Mouse (Mus musculus): ENCODE data around the gene Ap2s1.
A peak's percentile ranks its signal among the peaks of the same experiment; 100 is the strongest.

Gene Ap2s1

DNA sequence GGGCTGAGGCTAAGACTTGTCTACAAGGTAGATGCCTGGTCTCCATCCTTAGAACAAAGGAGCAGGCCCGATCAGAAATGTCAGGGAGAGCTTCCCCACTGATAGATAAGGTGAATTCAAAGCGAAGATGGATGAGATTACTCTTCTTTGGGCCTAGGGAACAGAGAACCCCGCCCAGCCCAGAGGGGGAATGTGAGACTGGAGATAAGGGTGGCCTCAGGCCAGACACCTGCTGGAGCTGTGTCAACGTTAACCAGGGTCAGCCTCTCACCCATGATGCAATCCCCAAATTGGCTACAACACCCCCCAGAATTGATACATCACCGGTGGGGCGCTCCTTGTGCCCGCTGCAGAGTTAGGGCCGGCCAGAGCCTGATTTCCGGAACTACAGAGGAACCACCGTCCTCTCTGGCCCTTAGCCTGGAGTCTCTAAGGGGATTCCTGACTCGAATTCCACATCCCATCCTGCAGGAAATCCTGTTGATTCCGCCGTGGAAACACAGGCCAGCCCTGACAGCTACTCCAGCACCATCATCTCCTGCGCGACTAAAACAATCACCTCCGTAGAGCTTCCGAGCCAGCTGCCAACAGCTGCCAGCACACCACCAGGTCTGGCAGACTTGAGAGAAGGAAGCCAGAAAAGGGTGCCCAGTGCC, 17.3 kb downstream of the Ap2s1 start:
- no peak for DNase-seq

DNA sequence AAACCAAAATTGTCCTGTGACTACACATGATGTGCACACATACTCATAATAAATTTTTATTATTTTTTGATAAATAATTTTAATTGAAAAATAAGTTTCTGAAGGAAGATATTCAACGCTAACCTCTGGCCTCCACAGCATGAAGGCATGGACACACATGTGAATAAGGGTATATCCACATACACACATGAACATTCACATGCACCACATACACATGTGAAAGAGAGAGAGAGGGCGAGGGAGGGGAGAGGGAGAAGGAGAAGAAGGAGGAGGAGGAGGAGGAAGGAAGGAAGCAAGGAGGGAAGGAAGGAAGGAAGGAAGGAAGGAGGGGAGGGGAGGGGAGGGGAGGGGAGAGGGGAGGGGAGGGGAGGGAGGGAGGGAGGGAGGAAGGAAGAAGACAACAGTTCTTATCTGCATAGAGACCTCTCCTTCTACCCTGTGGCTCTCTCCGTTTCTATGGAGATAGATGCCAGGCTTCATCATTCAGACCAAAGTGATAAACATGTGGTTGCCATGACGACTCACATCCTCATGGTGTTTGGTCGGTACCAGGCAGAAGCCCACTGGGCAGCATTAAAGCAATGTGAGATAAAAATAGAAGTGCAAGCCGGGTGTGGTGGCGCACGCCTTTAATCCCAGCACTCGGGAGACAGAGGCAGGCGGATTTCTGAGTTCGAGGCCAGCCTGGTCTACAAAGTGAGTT, 20.8 kb downstream of the Ap2s1 start:
- DNase-seq: no peak

DNA sequence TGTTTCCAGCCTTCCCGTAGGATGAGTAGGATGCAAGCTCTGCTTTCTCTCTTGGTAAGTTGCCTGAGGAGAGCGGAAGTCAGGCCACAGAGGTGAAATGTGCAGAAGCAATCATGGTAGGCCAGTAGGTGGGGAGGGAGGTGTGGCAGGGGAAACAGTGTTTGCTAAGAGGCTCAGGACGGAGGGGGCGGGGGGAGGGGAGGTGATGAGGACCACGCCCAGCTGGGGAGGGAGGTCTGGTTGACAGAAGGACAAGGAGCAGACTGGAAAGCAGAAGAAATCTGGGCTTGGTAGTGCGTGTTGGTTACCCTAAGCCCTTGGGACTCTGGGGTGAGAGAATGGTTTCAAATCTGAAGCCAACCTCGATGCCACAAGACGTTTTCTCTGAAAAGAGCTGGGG, 22.1 kb downstream of the Ap2s1 start:
- DNase-seq: no peak

DNA sequence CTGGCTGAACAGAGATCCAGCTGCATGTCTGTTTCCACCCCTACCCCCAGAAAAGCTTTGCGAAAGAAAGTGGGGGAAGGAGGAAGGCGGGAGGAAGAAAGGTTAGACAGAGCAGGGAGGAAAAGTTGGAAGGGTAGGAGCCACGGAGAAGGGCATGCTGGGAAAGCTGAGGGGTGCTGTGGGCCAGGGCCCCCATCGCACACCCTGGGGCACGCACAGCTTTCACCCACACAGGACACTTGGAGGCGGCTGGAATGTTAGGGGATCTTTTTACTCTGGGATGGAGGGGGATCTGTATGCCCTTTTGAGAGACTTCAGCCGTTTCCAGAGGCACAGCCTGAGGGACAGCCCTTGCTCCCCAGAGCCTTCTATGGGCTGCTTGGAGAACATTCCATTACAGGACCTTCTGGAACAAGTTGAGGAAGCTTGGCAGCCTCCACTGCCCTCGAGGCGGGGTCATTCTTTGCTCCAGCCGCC, 22.8 kb downstream of the Ap2s1 start:
- peak in 1 of 2 experiments; percentile 9 for DNase-seq

DNA sequence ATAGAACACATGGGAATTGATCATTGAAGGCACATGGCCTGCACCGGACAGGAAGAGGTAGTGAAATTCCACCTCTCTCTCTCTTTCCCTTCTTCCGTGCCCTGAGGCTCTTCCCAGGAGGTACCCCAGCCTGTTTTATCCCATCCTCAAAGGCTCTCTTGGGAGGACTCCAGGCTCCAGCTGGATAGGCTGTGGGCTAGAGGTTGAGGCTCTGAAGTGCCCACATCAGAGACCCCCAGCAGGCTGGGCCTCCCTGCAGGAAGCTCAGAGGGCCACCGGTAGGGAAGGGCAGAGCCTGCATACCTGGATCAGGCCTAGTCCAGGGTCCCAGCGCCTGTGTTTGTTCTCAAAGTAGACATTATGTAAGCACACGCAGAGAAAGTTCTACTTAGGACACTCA, 23.4 kb downstream of the Ap2s1 start:
- no peak for DNase-seq

DNA sequence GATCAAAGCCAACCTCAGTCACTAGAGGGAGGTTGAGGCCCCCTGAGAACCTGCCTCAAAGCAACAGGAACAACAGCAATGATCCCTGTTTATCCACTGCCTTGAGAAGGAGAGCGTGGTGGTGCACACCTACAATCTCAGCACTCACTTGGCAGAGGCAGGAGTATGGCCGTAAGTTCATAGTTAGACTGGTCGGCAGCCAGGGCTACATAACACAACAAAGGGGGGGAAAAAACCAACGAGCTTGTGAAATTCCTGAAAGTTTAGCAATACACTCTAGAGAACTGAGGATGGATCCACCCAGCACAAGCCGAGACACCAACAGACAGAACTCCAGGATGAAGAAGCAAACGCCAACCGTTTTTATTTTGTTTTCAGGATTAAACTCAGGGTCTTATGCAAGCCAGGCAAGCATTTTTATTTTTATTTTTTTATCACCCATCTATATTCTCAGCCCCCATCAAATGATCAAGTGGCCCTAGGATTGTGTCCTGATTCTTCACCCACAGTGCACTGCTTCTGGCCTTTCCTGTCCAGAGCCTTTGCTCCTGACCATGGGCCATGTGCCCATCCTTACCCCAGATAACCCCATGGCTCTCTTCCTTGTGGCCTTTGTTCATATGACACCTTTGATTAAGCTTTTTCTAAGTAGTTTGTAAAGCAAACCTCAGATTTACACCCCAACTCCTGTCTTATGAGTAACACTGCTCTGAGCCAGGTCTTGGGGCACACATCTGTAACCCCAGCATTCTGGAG, 25.4 kb downstream of the Ap2s1 start:
- DNase-seq: no peak

DNA sequence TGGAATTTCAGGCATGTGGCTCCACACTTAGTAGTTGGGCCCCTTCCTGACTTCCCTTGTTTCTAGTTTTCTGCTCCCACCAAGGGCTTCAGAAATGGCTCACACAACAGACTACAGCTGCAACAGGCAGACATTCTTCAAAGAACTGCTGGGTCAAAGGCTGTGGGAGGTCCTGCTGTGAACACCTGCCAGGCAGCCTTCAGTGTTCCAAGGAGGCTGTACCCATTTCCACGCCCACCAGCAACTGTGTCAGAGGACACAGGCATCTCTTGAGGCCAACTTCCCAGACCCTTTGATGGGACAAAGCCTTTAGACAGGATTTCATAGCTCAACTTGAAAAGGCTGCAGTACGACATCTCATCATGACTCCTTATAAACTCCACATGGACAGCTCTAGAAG, 28.2 kb downstream of the Ap2s1 start:
- DNase-seq: no peak

DNA sequence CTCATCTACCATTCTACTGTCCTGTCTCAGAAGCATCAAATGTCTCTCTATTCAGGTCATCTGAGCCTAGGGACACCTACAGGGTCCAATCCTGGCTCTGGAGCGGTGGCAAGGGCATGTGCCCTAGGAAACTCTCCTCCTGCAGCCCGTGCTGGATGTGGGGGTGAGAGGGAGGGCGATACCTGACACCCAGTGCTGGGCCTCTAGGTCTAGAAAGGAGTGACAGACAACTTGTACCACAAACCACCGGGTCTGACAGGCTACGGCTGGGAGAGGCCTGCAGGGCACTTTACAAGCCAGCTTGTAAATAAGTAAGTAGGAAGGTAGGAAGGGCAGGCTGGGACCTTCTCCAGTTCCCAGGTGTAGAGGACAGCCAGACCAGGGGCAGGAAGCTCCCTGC, 37.7 kb downstream of the Ap2s1 start:
- DNase-seq: no peak

DNA sequence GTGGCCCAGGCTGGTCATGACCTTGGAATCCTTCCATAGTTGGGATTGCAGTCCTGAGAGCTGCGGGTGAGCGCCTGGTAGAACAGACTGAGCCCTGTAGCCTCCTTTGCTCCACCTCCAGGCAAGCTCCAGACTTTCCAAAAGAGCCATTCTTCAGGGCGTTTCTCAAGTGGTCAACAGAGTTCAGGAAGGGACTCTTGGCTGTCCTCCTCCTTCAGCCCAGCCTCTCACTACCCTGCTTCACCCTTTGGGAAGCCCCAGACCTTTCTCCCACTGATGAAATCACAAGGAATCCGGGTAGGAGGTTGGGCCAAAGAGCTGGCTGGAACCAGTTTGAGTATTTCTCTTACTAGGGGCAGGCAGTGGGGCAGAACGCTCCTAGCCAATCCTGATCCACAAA, 41.9 kb downstream of the Ap2s1 start:
- DNase-seq: no peak

DNA sequence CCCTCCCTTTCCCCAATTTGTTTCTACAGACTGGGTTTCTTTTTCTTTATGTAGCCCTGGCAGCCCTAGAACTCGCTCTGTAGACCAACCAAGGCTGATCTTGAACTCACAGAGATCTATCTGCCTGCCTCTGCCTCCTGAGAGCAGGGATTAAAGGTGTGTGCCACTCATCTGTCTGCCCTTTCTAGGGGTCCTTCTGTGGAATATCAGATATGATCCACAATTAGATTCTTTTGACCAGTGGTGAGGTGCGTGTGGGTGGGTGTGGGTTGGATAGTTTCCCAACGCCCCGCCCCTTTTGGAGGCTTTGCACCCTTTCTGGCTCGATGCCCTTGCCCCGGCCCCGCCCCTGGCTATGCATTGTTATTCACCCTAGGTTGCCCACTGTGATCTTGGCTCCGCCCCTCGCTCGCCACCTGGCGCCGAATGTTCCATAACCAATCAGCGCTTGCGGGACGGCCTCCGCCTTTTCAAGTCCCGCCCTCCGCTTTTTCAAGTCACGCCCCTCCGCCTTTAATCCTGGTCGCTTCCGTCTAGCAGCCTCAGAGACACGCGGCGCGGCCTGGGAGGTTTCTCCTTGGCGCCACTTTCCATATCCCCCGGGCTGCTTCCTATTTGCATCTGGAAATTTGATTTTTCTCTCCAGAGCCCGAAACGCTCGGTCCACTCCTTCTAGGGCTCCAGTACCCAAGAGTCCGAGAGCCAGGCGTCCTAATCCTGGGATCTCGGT, 42.8 kb downstream of the Ap2s1 start, which contains the start of gene Slc1a5:
TSS of gene Slc1a5 (plus strand) at position 516 of the 730 bp plus-strand sequence.
- DNase-seq: peak; percentile 88 to 92

DNA sequence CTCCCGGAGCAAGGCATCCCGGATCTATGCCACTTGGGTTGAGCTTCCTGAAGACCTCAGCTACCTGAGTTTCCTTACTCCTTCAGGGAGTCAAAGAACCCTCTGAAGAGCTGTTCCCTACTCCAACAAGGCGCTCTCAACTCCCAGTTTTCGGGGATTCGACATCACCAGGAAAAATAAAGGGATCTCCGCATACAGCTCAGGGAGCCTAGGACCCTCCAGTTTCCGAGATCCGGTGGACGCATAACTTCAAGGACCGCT, 43.3 kb downstream of the Ap2s1 start:
- DNase-seq: no peak

DNA sequence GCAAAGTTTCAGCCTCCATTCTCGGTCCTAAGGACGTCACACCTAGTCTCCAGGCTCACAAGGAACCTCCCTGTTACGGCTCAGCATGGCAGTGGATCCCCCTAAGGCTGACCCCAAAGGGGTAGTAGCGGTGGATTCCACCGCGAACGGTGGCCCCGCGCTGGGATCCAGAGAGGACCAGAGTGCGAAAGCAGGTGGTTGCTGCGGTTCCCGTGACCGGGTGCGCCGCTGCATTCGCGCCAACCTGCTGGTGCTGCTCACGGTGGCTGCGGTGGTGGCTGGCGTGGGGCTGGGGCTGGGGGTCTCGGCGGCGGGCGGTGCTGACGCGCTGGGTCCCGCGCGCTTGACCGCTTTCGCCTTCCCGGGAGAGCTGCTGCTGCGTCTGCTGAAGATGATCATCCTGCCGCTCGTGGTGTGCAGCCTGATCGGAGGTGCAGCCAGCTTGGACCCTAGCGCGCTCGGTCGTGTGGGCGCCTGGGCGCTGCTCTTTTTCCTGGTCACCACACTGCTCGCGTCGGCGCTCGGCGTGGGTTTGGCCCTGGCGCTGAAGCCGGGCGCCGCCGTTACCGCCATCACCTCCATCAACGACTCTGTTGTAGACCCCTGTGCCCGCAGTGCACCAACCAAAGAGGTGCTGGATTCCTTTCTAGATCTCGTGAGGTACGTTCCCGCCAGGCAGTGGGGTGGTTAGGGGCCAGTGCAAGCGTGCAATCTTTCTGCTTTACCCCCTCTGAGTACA, 43.8 kb downstream of the Ap2s1 start:
- DNase-seq: peak; percentile 34 to 44

DNA sequence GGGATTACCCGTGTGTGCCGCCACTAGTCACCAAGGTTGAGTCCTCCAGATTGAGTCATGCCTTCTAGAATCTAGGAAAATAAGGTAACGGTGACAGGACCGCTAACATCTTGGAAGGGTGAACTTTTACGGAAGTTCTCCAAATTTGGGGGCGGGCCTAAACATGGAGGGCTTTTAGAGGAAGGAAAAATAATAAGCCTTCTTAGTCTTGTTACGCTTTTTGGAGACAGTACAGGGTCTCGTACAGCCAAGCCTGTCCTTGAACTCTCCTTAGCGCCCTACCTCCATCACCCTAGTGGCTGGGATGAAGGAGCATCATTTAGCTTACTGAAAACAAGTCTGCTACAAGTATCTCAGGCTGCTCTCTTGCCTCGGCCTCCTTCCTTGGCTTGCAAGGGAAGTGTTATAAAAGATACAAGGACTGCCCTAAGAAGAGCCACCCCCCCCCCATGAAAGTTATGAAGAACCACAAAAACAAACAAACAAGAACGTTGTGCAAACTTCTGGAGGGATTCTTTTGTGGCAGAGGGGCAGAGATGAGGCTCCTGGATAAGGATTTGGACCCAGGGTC, 44.4 kb downstream of the Ap2s1 start:
- no peak for DNase-seq

DNA sequence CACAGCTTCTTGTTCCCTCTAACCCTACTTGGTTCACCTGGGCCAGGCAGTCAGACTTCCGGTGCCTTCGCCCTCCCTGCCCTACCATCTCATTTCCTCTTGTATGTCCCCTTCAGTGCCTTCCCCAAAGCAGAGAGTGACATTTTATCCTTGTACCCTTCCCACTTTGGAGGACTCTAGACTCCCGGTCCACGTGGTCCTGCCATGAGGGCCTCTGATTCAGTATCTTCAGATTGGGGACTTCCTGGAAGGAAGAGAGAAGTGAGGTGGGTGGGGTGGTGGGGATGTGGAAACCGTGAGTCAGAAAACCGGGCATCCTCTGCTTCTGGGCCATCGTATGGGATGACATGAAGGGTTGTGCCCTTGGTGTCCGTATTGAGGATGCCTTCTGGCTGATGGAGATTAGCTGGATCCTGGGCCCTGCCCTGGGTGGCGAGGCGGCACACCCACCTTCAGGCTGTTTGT, 45.0 kb downstream of the Ap2s1 start:
- no peak for DNase-seq

DNA sequence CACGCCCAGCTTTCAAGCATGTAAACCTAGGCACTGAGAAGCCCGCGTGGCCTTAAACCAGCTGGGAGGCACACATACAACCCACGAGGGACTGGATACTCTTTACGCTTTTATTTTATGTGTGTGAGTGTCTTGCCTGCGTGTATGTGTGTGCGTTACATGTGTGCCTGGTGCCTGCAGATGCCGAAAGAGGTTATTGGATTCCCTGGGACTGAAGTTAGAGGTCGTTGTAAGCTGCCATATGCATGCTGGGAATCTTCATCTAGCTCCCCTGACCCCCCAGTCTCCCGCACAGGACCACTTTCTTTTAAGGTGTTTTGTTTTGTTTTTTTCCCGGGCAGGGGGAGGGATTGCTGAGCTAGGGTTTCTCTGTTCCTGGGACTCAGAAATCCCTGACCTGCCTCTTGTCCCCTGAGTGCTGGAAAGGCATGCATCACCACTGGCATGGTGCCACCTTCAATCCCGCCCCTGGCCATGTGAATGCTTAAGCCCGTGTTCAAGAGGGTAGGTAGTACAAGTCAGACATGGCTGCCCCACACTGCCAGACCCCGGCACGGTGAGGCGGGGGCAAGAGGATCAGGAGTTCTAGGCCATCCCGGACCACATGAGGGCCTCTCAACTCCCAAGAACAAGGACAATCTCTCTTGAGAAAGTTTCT, 45.7 kb downstream of the Ap2s1 start:
- peak; percentile 60 to 63 for DNase-seq

DNA sequence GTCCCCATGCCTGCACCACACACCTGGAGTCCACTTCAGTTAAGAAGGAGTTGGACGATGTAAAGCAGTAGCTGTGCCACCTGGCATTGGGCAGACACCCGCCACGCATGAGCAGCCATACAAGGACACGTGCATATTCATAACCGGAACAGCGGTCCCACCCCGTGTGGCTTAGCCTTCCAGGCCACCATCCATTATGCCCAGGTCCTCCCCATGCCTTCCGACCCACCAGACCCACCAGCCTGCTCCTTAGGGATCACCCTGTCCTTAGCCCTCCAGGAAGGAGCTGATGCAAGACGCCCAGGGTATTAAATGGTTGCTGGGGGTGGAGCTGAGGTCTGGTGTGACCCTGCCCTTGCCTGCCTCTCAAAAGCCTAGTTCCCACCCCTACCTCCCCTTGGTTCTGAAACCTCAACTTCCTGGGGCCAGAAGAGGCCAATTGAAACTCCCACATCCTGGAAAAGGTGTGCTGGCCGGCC, 46.3 kb downstream of the Ap2s1 start:
- peak; percentile 28 to 44 for DNase-seq

DNA sequence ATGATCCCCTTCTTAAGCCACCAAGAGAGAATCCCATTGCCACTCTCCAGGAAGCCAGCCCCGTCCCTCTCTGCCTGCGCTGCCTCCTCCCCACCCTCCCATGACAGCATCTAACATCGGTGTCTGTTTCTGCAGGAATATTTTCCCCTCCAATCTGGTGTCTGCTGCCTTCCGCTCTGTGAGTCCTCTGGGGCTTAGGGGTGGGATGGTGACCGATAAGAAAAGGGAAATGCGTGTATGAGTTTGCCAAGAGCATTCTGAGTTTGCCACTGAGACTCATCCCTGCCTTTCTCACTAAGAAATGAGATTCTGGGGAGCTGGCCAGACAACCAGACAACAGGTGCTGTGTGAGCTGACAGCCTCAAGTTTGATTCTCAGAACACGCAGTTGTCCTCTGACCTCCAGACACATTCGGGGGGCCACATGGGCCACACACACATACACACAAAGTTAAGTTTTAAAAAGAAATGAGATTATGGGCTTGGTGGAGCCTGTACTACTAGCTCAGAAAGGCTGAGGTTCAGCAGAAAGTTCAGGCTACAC, 47.4 kb downstream of the Ap2s1 start:
- no peak for DNase-seq

DNA sequence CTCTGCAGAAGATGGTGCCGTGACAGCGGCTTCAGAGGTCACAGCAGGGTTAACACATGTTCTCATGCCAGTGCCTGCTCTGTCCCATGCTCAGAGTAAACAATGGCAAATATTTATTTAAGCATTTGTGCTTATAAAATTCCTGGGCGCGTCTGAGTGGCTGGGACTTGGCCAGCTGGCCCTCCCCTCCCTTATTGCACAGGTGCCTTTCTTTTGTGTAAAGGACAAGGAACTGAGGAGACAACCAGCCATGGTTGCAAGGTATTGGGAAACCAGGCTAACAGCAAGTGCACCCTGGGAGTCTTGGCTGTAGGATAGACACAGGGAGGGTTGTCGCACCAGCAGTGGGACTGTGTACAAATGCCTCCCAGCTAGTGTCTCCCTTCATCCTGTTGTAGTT, 54.1 kb downstream of the Ap2s1 start:
- DNase-seq: no peak

DNA sequence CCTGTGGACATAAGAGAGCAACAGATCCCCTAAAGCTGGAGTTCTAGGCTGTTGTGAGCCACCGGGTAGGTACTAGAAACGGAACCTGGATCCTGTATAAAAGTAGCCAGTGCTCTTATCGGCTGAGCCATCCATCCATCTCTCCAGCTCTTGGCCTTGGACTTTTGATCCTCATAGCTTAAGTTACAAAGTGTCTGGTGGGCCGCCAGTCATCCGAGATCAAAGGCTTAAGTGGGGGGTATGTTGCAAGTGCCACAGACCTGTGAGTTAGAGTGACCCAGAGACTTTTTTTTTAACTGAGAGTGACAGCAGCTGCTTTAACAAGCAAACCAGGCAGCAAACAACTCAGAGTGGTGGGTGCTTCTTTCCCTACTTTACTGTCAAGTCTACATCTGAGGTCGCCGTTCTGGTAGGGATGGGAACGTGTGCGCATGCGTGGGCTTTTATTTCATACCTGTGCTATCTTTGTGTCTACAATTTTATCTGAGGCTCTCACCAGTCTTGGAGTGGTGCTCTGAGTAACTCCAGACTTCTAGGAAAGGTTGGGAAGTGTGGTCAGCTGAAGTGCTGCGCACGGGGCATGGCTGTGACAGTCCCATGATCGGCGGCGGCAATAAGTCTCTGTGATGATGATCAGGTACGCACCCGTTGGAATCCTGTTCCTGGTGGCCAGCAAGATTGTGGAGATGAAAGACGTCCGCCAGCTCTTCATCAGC, 55.0 kb downstream of the Ap2s1 start:
- DNase-seq: no peak

DNA sequence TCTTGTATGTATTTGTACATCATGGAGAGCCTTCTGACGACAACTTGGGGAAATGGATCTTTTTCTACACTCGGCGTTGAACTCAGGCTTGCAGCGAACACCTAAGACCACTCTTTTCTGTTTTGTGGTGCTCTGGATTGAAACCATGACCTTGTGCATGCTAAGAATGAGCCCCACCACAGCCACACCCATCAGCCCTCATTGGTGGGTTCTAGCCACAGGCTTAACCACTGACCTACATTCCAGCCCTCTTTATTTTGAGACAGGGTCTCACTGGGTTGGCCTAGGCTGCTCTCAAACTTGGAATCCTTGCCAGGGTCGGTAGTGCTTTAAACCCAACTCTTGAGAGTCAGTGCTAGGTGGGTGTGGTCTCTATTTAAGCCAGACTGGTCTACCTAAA, 56.7 kb downstream of the Ap2s1 start:
- no peak for DNase-seq

Data from cerebellum, postnatal 10 days (tissue).